In the genomic region with DNA sequence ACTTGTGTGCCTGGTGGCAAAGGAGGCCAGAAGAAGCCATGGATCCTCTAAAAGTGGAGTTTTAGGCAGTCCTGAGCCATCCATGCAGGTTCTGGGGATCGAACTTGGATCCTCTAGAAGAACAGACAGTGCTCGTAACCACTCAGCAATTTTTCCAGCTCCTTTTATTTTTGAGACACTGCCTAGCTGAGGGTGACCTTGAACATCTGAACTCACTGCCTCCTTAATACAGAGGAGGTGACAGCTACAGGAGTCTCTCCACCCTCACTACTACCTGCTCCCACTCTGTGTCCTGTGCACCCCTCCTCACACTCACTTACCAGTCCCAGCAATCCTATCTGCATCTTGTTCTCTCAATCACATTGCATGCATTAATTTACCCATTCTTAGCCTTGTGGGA, we compare ENCODE assay signal across 12 mouse cellular contexts. TPM values are rescaled to one million over a fixed set of nuclear protein-coding genes. Genes with fewer than 3 reads are reported as not detected.
DNase-seq lines count a peak whose midpoint lies in the region; ATAC-seq and TF ChIP-seq lines count a peak whose summit lies in the region.
"Had no signal": no experiment of that assay in that cellular context is flagged by ENCODE, and none has a peak within 500 bp of the region (broad histone marks: within the 10 kb centered on the region; RNA-seq: fewer than 3 reads in every experiment).

No protein-coding gene starts in this region.

- no peak for TF ChIP-seq EP300 in heart, postnatal 0 days (IDR thresholded peaks at IDR 0.05; ENCODE audit: low read depth)

- no peak for DNase-seq in heart, postnatal 0 days (ENCODE audit: low spot score)
- DNase-seq in heart, postnatal 25 days (ENCODE audit: low spot score) = no peak
- DNase-seq in midbrain, embryonic 11.5 days (ENCODE audit: low spot score, missing footprints) = peak; percentile 74
- no peak for DNase-seq in limb, embryonic 10.5 days (ENCODE audit: low spot score)
- DNase-seq in left cerebral cortex, adult 8-10 months (ENCODE audit: low spot score in 2 of 2) = no peak
- DNase-seq: adrenal gland, postnatal 36 days; cerebellum, postnatal 14 days; forebrain, postnatal 0 days; layer of hippocampus, postnatal 36 days had no signal

- H3K4me2 ChIP-seq in heart, postnatal 0 days (ENCODE audit: low read depth, low read length) = no peak overlapping the region
- H3K4me2 ChIP-seq in midbrain, embryonic 11.5 days = no peak overlapping the region
- no peak overlapping the region for H3K4me2 ChIP-seq in midbrain, embryonic 16.5 days (ENCODE audit: low read length)

- no peak for TF ChIP-seq CTCF in heart, postnatal 0 days (IDR thresholded peaks at IDR 0.05; ENCODE audit: low read depth)
- no peak for TF ChIP-seq CTCF in small intestine, adult 2 months (IDR thresholded peaks at IDR 0.05; ENCODE audit: extremely low read depth, insufficient read length, insufficient replicate concordance, low read depth, low read length)

- TF ChIP-seq POLR2A in small intestine, adult 2 months (IDR thresholded peaks at IDR 0.05; ENCODE audit: low read depth, low read length) = no peak

- H3K9me3 ChIP-seq in heart, postnatal 0 days (replicated peaks; ENCODE audit: control insufficient read depth, low read length) = no peaks in the 10 kb centered on the region
- H3K9me3 ChIP-seq in midbrain, embryonic 11.5 days (ENCODE audit: control insufficient read depth, low read length) = no peaks in the 10 kb centered on the region
- no peaks in the 10 kb centered on the region for H3K9me3 ChIP-seq in midbrain, embryonic 16.5 days (replicated peaks; ENCODE audit: control insufficient read depth, low read length, poor library complexity, severe bottlenecking)
- H3K9me3 ChIP-seq in limb, embryonic 10.5 days (replicated peaks) = no peaks in the 10 kb centered on the region

- peaks cover 22% of the 10 kb centered on the region for H3K36me3 ChIP-seq in heart, postnatal 0 days (replicated peaks; ENCODE audit: control insufficient read depth, insufficient read depth, low read length)
- peaks cover 5% of the 10 kb centered on the region; the same call in 1 of the 2 replicates for H3K36me3 ChIP-seq in midbrain, embryonic 11.5 days (ENCODE audit: control insufficient read depth, insufficient read depth, low read length)
- H3K36me3 ChIP-seq in midbrain, embryonic 16.5 days (ENCODE audit: control insufficient read depth, insufficient read depth, low read length) = no peaks in the 10 kb centered on the region
- H3K36me3 ChIP-seq in limb, embryonic 10.5 days = peaks cover 28% of the 10 kb centered on the region
- peaks cover 9% of the 10 kb centered on the region for H3K36me3 ChIP-seq in small intestine, adult 2 months (ENCODE audit: control insufficient read depth, insufficient read depth, low read length)

- H3K4me1 ChIP-seq in heart, postnatal 0 days (ENCODE audit: control insufficient read depth, insufficient read depth) = peaks cover 12% of the 10 kb centered on the region; the same call in 1 of the 2 replicates
- H3K4me1 ChIP-seq in midbrain, embryonic 11.5 days (ENCODE audit: control insufficient read depth, insufficient read depth, low read length) = peaks cover 6% of the 10 kb centered on the region; the same call in 1 of the 2 replicates
- H3K4me1 ChIP-seq in midbrain, embryonic 16.5 days (ENCODE audit: control insufficient read depth, insufficient read depth, low read length) = peaks cover 6% of the 10 kb centered on the region; the same call in 1 of the 2 replicates
- peaks cover 22% of the 10 kb centered on the region for H3K4me1 ChIP-seq in limb, embryonic 10.5 days
- H3K4me1 ChIP-seq in small intestine, adult 2 months (ENCODE audit: control insufficient read depth, insufficient read depth, insufficient read length, low read length) = peaks cover 23% of the 10 kb centered on the region

- ATAC-seq in heart, postnatal 0 days (ENCODE audit: insufficient read depth, low read depth) = no peak
- no peak for ATAC-seq in midbrain, embryonic 11.5 days (ENCODE audit: low FRiP score)
- no peak for ATAC-seq in midbrain, embryonic 16.5 days
- ATAC-seq: forebrain, postnatal 0 days had no signal

- H3K27ac ChIP-seq in heart, postnatal 0 days (ENCODE audit: low read depth) = peak overlapping the region; percentile 28
- H3K27ac ChIP-seq in midbrain, embryonic 11.5 days (ENCODE audit: low read depth, low read length) = no peak overlapping the region
- H3K27ac ChIP-seq in midbrain, embryonic 16.5 days (ENCODE audit: low read length) = no peak overlapping the region
- H3K27ac ChIP-seq in limb, embryonic 10.5 days = peak overlapping the region; percentile 91; the same call in 1 of the 2 replicates
- H3K27ac ChIP-seq in small intestine, adult 2 months (ENCODE audit: insufficient read depth, low read depth, low read length) = peak overlapping the region; percentile 75

- H3K27me3 ChIP-seq in heart, postnatal 0 days (ENCODE audit: control insufficient read depth, insufficient read depth, low read length) = no peaks in the 10 kb centered on the region
- H3K27me3 ChIP-seq in midbrain, embryonic 11.5 days (ENCODE audit: control insufficient read depth, insufficient read depth, low read length) = no peaks in the 10 kb centered on the region
- H3K27me3 ChIP-seq in midbrain, embryonic 16.5 days (ENCODE audit: control insufficient read depth, insufficient read depth, low read depth, low read length) = no peaks in the 10 kb centered on the region
- H3K27me3 ChIP-seq in limb, embryonic 10.5 days (ENCODE audit: low read depth, poor library complexity, severe bottlenecking) = no peaks in the 10 kb centered on the region
- no peaks in the 10 kb centered on the region for H3K27me3 ChIP-seq in small intestine, adult 2 months (ENCODE audit: control insufficient read depth, insufficient read depth, low read length)

- no peak overlapping the region for H3K4me3 ChIP-seq in heart, postnatal 0 days (ENCODE audit: low read depth, low read length)
- no peak overlapping the region for H3K4me3 ChIP-seq in midbrain, embryonic 11.5 days (ENCODE audit: low read depth, low read length)
- no peak overlapping the region for H3K4me3 ChIP-seq in midbrain, embryonic 16.5 days (ENCODE audit: low read depth, low read length)
- H3K4me3 ChIP-seq in limb, embryonic 10.5 days = 0 out of 2 replicates have a peak overlapping the region, but pooled peaks have one; percentile 82
- no peak overlapping the region for H3K4me3 ChIP-seq in small intestine, adult 2 months (ENCODE audit: low read depth, low read length)

- 87% methylated on average over 2 of the region's 2 CpGs for WGBS in heart, postnatal 0 days
- WGBS in midbrain, embryonic 11.5 days = 96% methylated on average over 2 of the region's 2 CpGs
- WGBS in midbrain, embryonic 16.5 days = 98% methylated on average over 2 of the region's 2 CpGs
- WGBS in limb, embryonic 10.5 days = 95% methylated on average over 2 of the region's 2 CpGs
- WGBS in small intestine, adult 2 months = 73% methylated on average over 2 of the region's 2 CpGs

- H3K9ac ChIP-seq in heart, postnatal 0 days (replicated peaks; ENCODE audit: low read depth, low read length) = no peak overlapping the region
- H3K9ac ChIP-seq in midbrain, embryonic 11.5 days (ENCODE audit: low read length) = no peak overlapping the region
- no peak overlapping the region for H3K9ac ChIP-seq in midbrain, embryonic 16.5 days (ENCODE audit: low read depth, low read length)

- intact Hi-C loops in heart, postnatal 25 days (cut with DNase I) = loop anchor here (5.0 kb wide), 1 partner anchor 52 kb away; no protein-coding TSS in a partner anchor

RNA-seq across cellular contexts. Expression of a gene that starts 2.0 kb away (rescaled TPM):
- total RNA-seq in heart, postnatal 0 days (2014; rRNA removed; ENCODE audit: low replicate concordance) = 4.3 and 11.4 TPM in 2 replicates
- polyA plus RNA-seq in heart, postnatal 0 days (2015; fragmentation: Nextera tagmentation; extraction: Ambion mirVana) = 16.9 and 20.8 TPM in 2 replicates
- total RNA-seq in heart, postnatal 25 days (2021) = 1 to 10 TPM; 6.4 to 8.0 TPM
- 20.3 and 22.0 TPM in 2 replicates for polyA plus RNA-seq in midbrain, embryonic 11.5 days (2014; fragmentation: Nextera tagmentation; extraction: Ambion mirVana)
- 7.1 and 8.4 TPM in 2 replicates for polyA plus RNA-seq in midbrain, embryonic 16.5 days (2015; fragmentation: Nextera tagmentation; extraction: Ambion mirVana)
- polyA plus RNA-seq in limb, embryonic 10.5 days (2016; fragmentation: Nextera tagmentation; extraction: Ambion mirVana) = 20.1 and 29.7 TPM in 2 replicates
- polyA plus RNA-seq in small intestine, adult 2 months (2012; rRNA removed) = 5.3 and 12.8 TPM in 2 replicates
- 1 to 10 TPM; 2.4 to 4.5 (median 3.4) TPM for total RNA-seq in left cerebral cortex, adult 8-10 months (2022)

RNA-seq across cellular contexts. Expression of a gene that starts 11.1 kb away (rescaled TPM):
- total RNA-seq in heart, postnatal 0 days (2014; rRNA removed; ENCODE audit: low replicate concordance) = 23.4 and 70.5 TPM in 2 replicates
- polyA plus RNA-seq in heart, postnatal 0 days (2015; fragmentation: Nextera tagmentation; extraction: Ambion mirVana) = 30.8 and 31.0 TPM in 2 replicates
- 10 to 100 TPM in 1 of 2 experiments, 1 to 10 TPM in 1; 7.9 to 13.0 TPM for total RNA-seq in heart, postnatal 25 days (2021)
- 13.4 and 15.5 TPM in 2 replicates for polyA plus RNA-seq in midbrain, embryonic 11.5 days (2014; fragmentation: Nextera tagmentation; extraction: Ambion mirVana)
- 7.0 and 9.2 TPM in 2 replicates for polyA plus RNA-seq in midbrain, embryonic 16.5 days (2015; fragmentation: Nextera tagmentation; extraction: Ambion mirVana)
- 25.0 and 29.8 TPM in 2 replicates for polyA plus RNA-seq in limb, embryonic 10.5 days (2016; fragmentation: Nextera tagmentation; extraction: Ambion mirVana)
- polyA plus RNA-seq in small intestine, adult 2 months (2012; rRNA removed) = 47.2 and 156 TPM in 2 replicates
- 10 to 100 TPM; 13.8 to 17.5 (median 14.1) TPM for total RNA-seq in left cerebral cortex, adult 8-10 months (2022)

RNA-seq across cellular contexts. Expression of a gene that starts 23.5 kb away (rescaled TPM):
- total RNA-seq in heart, postnatal 0 days (2014; rRNA removed; ENCODE audit: low replicate concordance) = 1.9 and 2.2 TPM in 2 replicates
- polyA plus RNA-seq in heart, postnatal 0 days (2015; fragmentation: Nextera tagmentation; extraction: Ambion mirVana) = 1.1 TPM in 2 replicates
- 1 to 10 TPM; 1.2 to 1.6 TPM for total RNA-seq in heart, postnatal 25 days (2021)
- 0.77 and 0.85 TPM in 2 replicates for polyA plus RNA-seq in midbrain, embryonic 11.5 days (2014; fragmentation: Nextera tagmentation; extraction: Ambion mirVana)
- polyA plus RNA-seq in midbrain, embryonic 16.5 days (2015; fragmentation: Nextera tagmentation; extraction: Ambion mirVana) = 1.5 TPM in 2 replicates
- polyA plus RNA-seq in limb, embryonic 10.5 days (2016; fragmentation: Nextera tagmentation; extraction: Ambion mirVana) = 3.5 and 4.3 TPM in 2 replicates
- polyA plus RNA-seq in small intestine, adult 2 months (2012; rRNA removed) = 0.37 and 0.68 TPM in 2 replicates
- under 1 TPM; 0.48 to 0.53 (median 0.52) TPM for total RNA-seq in left cerebral cortex, adult 8-10 months (2022)

RNA-seq across cellular contexts. Expression of a gene that starts 27.8 kb away (rescaled TPM):
- 36.4 and 59.7 TPM in 2 replicates for total RNA-seq in heart, postnatal 0 days (2014; rRNA removed; ENCODE audit: low replicate concordance)
- 33.3 and 34.4 TPM in 2 replicates for polyA plus RNA-seq in heart, postnatal 0 days (2015; fragmentation: Nextera tagmentation; extraction: Ambion mirVana)
- 10 to 100 TPM; 30.1 to 30.5 TPM for total RNA-seq in heart, postnatal 25 days (2021)
- 33.1 and 39.5 TPM in 2 replicates for polyA plus RNA-seq in midbrain, embryonic 11.5 days (2014; fragmentation: Nextera tagmentation; extraction: Ambion mirVana)
- 13.2 and 15.1 TPM in 2 replicates for polyA plus RNA-seq in midbrain, embryonic 16.5 days (2015; fragmentation: Nextera tagmentation; extraction: Ambion mirVana)
- 33.3 and 34.9 TPM in 2 replicates for polyA plus RNA-seq in limb, embryonic 10.5 days (2016; fragmentation: Nextera tagmentation; extraction: Ambion mirVana)
- polyA plus RNA-seq in small intestine, adult 2 months (2012; rRNA removed) = 79.1 and 142 TPM in 2 replicates
- 10 to 100 TPM; 17.3 to 23.4 (median 20.2) TPM for total RNA-seq in left cerebral cortex, adult 8-10 months (2022)

RNA-seq across cellular contexts. Expression of a gene that starts 28.1 kb away (rescaled TPM):
- 0.12 TPM in 1 of 2 replicates, not detected in the other for total RNA-seq in heart, postnatal 0 days (2014; rRNA removed; ENCODE audit: low replicate concordance)
- polyA plus RNA-seq in heart, postnatal 0 days (2015; fragmentation: Nextera tagmentation; extraction: Ambion mirVana) = 0.05 and 0.07 TPM in 2 replicates
- total RNA-seq in heart, postnatal 25 days (2021) = under 1 TPM; 0.08 to 0.42 TPM
- polyA plus RNA-seq in midbrain, embryonic 11.5 days (2014; fragmentation: Nextera tagmentation; extraction: Ambion mirVana) = 0.08 and 0.31 TPM in 2 replicates
- 3.1 and 4.4 TPM in 2 replicates for polyA plus RNA-seq in midbrain, embryonic 16.5 days (2015; fragmentation: Nextera tagmentation; extraction: Ambion mirVana)
- polyA plus RNA-seq in limb, embryonic 10.5 days (2016; fragmentation: Nextera tagmentation; extraction: Ambion mirVana) = 0.15 and 0.19 TPM in 2 replicates
- 0.19 and 0.28 TPM in 2 replicates for polyA plus RNA-seq in small intestine, adult 2 months (2012; rRNA removed)
- total RNA-seq in left cerebral cortex, adult 8-10 months (2022) = 100 to 1,000 TPM; 119 to 133 (median 127) TPM
- total RNA-seq: hematopoietic stem cell, adult 5-6 weeks had no signal

Comparison
In these comparisons a context has a peak if more than half of its experiments do, and no peak if none do; other contexts are left out.
1. H3K27ac ChIP-seq: peak in heart, postnatal 0 days (single experiment), limb, embryonic 10.5 days (single experiment) and small intestine, adult 2 months (single experiment); none in midbrain, embryonic 11.5 days (single experiment) and midbrain, embryonic 16.5 days (single experiment).